Mouse (Mus musculus) heart, embryonic 15.5 days (tissue): ENCODE measurements around the gene Sun1. TPM values are rescaled to one million over a fixed set of nuclear protein-coding genes. Genes with fewer than 3 reads are reported as not detected.
A peak's percentile ranks its signal among the peaks of the same experiment; 100 is the strongest.

ENCODE experiments used
- ATAC-seq: fragments of 200-750 bp; cut with Nextera tagmentation; replicated peaks from 2 replicates; pipeline ENCODE4 v1.8.0; 2017; ENCODE audit warnings: low read depth, moderate TSS enrichment; ENCODE audit not compliant: insufficient number of reproducible peaks, insufficient read depth, low FRiP score
- H3K27ac ChIP-seq: fragments of 300-500 bp; sonication (generic); 2 replicates; pipeline ENCODE4 v1.5.1; 2015; ENCODE audit warnings: mild to moderate bottlenecking, inconsistent platforms
- H3K27me3 ChIP-seq: fragments of 300-500 bp; sonication (generic); 2 replicates; pipeline ENCODE4 v1.6.1; 2015; ENCODE audit warnings: inconsistent platforms
- H3K36me3 ChIP-seq: fragments of 300-500 bp; sonication (generic); 2 replicates; pipeline ENCODE4 v1.6.1; 2015; ENCODE audit warnings: mild to moderate bottlenecking, inconsistent platforms
- H3K4me1 ChIP-seq: fragments of 300-500 bp; sonication (generic); replicated peaks from 2 replicates; pipeline ENCODE4 v1.6.1; 2015; ENCODE audit warnings: inconsistent platforms
- H3K4me2 ChIP-seq: fragments of 300-500 bp; sonication (generic); 2 replicates; pipeline ENCODE4 v1.6.1; 2015; ENCODE audit warnings: inconsistent platforms, mild to moderate bottlenecking, moderate library complexity
- H3K4me3 ChIP-seq: fragments of 300-500 bp; sonication (generic); 2 replicates; pipeline ENCODE4 v1.5.1; 2015; ENCODE audit warnings: mild to moderate bottlenecking, inconsistent platforms
- H3K9ac ChIP-seq: fragments of 300-500 bp; sonication (generic); 2 replicates; pipeline ENCODE4 v1.6.1; 2015; ENCODE audit warnings: mild to moderate bottlenecking, inconsistent platforms
- H3K9me3 ChIP-seq: fragments of 300-500 bp; sonication (generic); replicated peaks from 2 replicates; pipeline ENCODE4 v1.6.1; 2016; ENCODE audit warnings: inconsistent platforms
- WGBS: fragments of 180-500 bp; shearing (Covaris S2); methylation state at CpG from one replicate; pipeline ENCODE4 v1.1.7; 2015; ENCODE audit warnings: mixed read lengths; 5-methylcytosine and 5-hydroxymethylcytosine counted together
- polyA plus RNA-seq: library from polyadenylated mRNA; unstranded; fragments of >200 nt; fragmentation: Nextera tagmentation; extraction: Ambion mirVana; gene quantifications from 2 replicates; pipeline ENCODE4 v1.2.1, GENCODE M21; 2015

Sun1 gene
- polyA plus RNA-seq, 1 experiment from 2014 or later, result 32.4 TPM

DNA sequence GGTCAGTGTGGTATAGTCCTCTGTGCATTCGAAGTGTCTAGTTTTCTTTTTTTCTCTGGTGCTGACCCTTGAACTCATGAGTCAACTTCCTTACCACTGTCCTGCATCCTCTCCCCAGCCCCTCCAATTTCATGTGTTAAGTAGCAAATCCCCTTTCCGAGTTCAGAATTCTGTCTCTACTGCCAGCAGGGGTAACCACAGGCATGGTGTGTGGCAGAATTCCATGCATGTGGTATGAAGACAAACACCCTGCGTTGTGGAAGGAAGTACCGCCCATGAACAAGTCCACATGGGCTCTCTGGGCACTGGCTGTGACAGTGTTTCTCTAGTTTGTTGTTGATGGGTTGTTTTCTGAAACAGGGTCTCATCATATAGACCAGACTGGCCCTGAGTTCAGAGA lies 67.2 kb downstream of the Sun1 start:
- 86% methylated on average over 4 of the region's 4 CpGs for WGBS
- Histone ChIP-seq H3K4me2 (no peak overlapping the region), H3K4me1 (peaks cover 15% of the 10 kb centered on the region), H3K27me3 (no peaks in the 10 kb centered on the region), H3K27ac (no peak overlapping the region), H3K36me3 (peaks cover 65% of the 10 kb centered on the region), H3K4me3 (no peak overlapping the region), H3K9me3 (no peaks in the 10 kb centered on the region), H3K9ac (no peak overlapping the region)
- no peak for ATAC-seq

DNA sequence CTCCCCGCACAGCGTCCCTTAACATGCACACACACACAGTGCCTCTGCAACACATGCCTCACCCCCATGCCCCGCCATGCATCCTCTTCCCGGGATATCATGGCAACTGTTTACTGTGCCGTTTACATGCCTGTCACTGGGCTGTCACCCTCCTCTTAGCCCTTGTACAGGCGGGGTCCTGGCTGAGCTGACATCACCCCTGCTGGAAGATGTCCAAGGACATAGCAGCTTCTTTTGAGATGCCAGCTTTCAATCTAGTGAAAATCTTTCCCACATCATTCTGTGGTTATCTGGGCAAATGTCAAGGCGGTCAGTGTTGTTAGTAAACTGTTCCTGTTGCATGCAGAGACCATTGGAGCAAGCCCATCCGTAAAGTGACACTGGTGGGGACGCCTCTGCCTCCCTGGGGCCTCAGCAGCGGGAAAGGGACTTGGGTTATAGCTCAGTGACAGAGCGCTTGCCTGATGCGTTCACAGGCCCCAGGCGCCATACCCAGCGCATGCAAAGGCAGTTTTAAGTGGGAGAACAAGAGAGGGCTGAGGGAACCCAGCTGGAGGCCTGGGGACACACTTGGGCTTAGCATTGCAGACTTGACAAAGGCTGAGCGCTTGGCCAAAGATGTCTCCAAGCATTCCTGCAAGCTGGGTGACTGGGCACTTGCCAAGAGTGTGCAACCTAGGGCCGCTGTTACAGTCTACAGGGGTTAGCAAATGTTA lies 70.5 kb downstream of the Sun1 start:
- Histone ChIP-seq H3K9ac (no peak overlapping the region), H3K27ac (peak overlapping the region; percentile 50), H3K27me3 (no peaks in the 10 kb centered on the region), H3K9me3 (no peaks in the 10 kb centered on the region), H3K4me1 (peaks cover 28% of the 10 kb centered on the region), H3K36me3 (peaks cover 32% of the 10 kb centered on the region), H3K4me3 (no peak overlapping the region), H3K4me2 (no peak overlapping the region)
- 44% methylated on average over 16 of the region's 16 CpGs for WGBS
- no peak; the same call in 1 of the 2 replicates for ATAC-seq

DNA sequence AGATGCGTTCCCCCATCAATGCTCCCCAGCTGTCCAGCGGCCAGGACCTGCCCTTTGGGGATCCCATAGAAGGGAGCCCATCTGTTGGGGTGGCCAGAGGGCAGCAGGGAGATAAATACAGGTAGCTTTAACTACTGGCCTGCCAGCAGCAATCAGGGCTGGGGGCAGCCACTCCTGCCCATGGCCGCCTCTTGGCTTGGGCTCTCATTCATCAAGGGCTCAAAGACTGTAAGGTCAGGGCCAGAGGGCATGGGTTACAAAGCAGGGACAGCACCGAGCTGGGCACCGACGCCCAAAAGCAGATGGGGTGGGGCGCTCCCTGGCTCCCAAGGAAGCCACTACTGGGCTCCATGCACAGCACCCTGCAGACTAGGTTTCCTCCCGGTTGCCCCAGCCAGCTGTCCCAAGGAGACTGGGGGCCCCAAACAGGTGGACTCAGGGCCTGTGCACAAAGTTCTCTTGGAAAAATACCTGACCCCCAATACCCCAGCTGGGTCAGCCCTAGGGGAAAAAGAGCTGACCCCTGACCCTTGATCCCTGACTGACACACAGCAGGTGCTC lies 71.6 kb downstream of the Sun1 start:
- H3K27ac ChIP-seq, result no peak overlapping the region
- H3K4me1 ChIP-seq, result peaks cover 28% of the 10 kb centered on the region
- no peak overlapping the region for H3K4me2 ChIP-seq
- no peaks in the 10 kb centered on the region for H3K27me3 ChIP-seq
- no peak for ATAC-seq
- 61% methylated on average over 8 of the region's 8 CpGs for WGBS
- H3K9me3 ChIP-seq, result no peaks in the 10 kb centered on the region
- H3K9ac ChIP-seq, result no peak overlapping the region
- H3K36me3 ChIP-seq, result peaks cover 20% of the 10 kb centered on the region
- no peak overlapping the region for H3K4me3 ChIP-seq

DNA sequence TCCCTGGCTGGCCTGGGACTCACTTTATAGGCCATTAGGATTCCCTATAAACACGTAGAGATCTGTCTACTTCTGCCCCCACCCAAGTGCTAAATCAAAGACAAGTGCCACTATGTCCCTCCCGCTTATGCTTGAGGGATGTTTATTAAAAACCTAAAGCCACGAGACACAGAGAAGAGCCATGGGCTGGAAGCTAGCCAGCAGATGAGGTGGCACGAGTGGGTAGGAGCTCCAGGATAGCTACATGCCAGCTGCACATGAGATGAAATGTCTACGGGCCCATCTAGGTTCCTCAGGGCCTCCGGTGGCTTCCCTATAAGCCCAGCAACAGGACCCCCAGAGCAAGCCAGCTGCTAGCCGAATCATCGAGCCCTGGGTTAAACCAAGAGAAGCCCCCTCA lies 76.8 kb downstream of the Sun1 start:
- WGBS, result 69% methylated on average over 8 of the region's 8 CpGs
- peaks cover 23% of the 10 kb centered on the region for H3K4me1 ChIP-seq
- H3K36me3 ChIP-seq, result no peaks in the 10 kb centered on the region
- no peak overlapping the region for H3K27ac ChIP-seq
- H3K9ac ChIP-seq, result no peak overlapping the region
- no peaks in the 10 kb centered on the region for H3K9me3 ChIP-seq
- no peaks in the 10 kb centered on the region for H3K27me3 ChIP-seq
- no peak overlapping the region for H3K4me2 ChIP-seq
- no peak overlapping the region for H3K4me3 ChIP-seq
- ATAC-seq, result no peak

DNA sequence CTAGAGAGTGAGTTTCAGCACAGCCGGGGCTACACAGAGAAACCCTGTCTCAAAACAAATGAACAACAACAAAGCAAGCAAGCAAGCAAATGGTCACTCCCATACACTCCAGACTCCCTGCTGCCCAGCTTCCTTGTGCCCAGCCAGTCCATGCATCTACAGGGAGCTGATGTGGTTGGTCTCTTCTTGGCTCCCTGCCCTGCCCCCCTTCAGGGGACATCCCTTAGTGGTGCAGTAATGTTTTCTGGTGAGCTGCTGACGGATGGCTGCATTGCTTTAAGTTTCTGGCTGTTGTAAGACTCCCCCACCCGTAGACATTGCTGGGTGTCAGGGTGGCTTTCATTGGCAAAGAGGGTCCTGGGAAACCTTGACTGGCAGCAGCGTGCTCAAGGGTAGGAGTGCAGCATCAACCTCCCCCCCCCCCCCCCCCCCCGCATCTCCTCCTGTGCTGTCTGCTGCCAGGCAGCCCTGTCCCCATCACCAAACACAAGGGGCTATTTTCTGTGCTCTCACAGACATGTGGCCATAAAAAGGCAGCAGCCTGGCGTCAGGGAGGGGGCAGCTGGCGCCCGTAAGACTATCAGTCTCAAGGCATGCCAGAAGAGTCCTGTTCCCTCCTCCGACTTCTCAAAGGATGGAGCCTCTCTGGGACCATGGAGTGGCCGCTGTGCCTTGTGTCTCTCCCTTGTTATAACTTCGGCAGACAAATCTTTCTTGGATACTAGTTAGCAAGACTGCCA lies 81.1 kb downstream of the Sun1 start:
- Histone ChIP-seq H3K27me3 (no peaks in the 10 kb centered on the region), H3K9ac (no peak overlapping the region), H3K36me3 (no peaks in the 10 kb centered on the region), H3K4me1 (peaks cover 12% of the 10 kb centered on the region), H3K4me3 (no peak overlapping the region), H3K4me2 (peak overlapping the region; percentile 0; the same call in 1 of the 2 replicates), H3K27ac (peak overlapping the region; percentile 49), H3K9me3 (no peaks in the 10 kb centered on the region)
- ATAC-seq, result 0 out of 2 replicates have a peak, but pooled peaks have one; percentile 19
- 33% methylated on average over 10 of the region's 11 CpGs for WGBS

DNA sequence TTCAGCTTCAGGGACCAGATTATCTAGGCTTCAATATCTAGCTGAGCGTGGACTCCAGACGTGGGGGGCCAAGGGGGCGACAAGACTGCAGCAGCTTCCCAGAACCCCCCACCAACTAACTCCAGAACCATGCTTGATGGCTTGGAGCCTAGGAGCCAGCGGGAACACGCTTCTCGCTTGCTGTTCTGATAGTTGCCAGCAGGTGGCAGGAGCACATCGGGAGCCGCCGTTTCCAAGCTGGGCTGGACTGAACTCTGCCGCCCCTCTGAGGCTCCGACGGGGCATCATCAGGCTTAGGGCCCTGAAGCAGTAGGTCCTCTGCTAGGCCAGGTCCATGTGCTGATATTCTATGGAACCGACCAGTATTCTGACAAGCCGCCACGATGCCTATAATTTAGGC lies 81.8 kb downstream of the Sun1 start:
- Histone ChIP-seq H3K27ac (peak overlapping the region; percentile 49), H3K4me1 (peaks cover 15% of the 10 kb centered on the region), H3K27me3 (no peaks in the 10 kb centered on the region), H3K36me3 (no peaks in the 10 kb centered on the region), H3K4me3 (no peak overlapping the region), H3K9me3 (no peaks in the 10 kb centered on the region), H3K4me2 (peak overlapping the region; percentile 0; the same call in 1 of the 2 replicates), H3K9ac (no peak overlapping the region)
- peak; percentile 56; the same call in 1 of the 2 replicates for ATAC-seq
- 4% methylated on average over 15 of the region's 15 CpGs for WGBS

DNA sequence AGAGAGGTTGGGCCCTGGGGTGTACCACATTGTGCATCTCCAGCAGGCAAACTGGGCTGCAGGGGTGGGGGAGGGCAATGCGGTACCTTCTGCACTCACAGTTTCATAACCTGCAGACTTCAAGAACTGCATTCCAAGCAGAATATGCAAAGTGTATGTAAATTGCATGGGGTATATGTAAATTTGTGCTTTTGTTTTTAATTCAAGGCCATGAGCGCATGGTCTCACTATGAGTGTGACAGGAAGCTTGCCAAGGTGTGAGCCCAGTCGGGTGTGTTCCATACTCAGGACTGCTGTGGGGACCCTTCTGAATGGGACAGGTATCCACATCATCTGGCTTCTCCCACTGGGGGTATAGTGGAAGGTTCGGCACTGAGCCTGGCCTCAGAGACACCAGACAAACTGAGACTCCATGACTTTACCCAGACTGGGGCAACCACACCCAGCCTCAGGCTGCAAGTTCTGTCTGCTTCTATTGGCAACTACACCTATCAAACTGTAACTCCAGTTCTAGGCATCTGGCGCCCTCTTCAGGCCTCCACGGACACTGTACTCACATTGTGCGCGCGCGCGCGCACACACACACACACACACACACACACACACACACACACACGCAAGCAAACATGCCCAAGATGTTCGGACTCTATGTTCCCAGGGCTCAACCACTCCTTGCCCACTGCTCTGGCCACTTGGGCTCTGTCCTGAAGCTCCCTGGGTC lies 83.2 kb downstream of the Sun1 start:
- no peak overlapping the region for H3K4me3 ChIP-seq
- H3K36me3 ChIP-seq, result no peaks in the 10 kb centered on the region
- 93% methylated on average over 14 of the region's 14 CpGs for WGBS
- H3K9me3 ChIP-seq, result no peaks in the 10 kb centered on the region
- H3K4me2 ChIP-seq, result no peak overlapping the region
- H3K9ac ChIP-seq, result no peak overlapping the region
- H3K27me3 ChIP-seq, result no peaks in the 10 kb centered on the region
- no peak for ATAC-seq
- H3K27ac ChIP-seq, result no peak overlapping the region
- H3K4me1 ChIP-seq, result peaks cover 15% of the 10 kb centered on the region

DNA sequence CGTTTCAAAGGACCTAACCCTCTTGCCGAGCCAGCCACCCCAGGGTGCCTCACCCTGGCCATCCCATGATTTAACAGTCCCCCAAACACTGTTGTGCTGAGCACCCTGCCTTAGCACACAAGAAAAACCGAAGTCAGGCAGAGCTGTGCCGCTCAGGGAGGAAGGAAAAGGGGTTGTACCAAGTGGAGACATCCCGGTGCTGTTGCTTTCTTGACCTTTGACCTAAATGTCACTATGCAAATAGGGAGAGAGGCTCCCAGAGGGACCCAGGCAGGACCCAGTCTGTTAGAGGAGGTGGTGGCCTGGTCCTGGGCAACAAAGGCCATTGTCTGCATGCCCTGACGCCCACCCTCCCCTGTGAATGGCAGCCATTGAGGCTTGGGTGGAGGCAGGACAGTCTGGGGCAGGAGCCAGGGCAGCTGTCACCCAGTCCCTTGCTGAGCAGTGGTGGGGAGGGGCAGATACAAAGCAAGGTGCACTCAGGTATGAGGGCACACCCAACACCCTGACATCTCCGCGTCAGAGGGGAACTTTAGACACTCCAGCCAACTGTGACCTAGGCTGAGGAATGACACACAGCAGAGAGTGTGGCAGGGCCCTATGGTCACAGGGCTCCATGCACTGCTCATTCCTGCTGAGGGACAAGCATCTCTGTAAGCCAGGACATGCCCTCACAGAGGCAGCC lies 85.1 kb downstream of the Sun1 start:
- Histone ChIP-seq H3K4me1 (peaks cover 15% of the 10 kb centered on the region), H3K4me3 (no peak overlapping the region), H3K27me3 (no peaks in the 10 kb centered on the region), H3K9me3 (no peaks in the 10 kb centered on the region), H3K27ac (no peak overlapping the region), H3K4me2 (no peak overlapping the region), H3K36me3 (no peaks in the 10 kb centered on the region), H3K9ac (no peak overlapping the region)
- ATAC-seq, result no peak
- WGBS, result 50% methylated on average over 8 of the region's 8 CpGs

DNA sequence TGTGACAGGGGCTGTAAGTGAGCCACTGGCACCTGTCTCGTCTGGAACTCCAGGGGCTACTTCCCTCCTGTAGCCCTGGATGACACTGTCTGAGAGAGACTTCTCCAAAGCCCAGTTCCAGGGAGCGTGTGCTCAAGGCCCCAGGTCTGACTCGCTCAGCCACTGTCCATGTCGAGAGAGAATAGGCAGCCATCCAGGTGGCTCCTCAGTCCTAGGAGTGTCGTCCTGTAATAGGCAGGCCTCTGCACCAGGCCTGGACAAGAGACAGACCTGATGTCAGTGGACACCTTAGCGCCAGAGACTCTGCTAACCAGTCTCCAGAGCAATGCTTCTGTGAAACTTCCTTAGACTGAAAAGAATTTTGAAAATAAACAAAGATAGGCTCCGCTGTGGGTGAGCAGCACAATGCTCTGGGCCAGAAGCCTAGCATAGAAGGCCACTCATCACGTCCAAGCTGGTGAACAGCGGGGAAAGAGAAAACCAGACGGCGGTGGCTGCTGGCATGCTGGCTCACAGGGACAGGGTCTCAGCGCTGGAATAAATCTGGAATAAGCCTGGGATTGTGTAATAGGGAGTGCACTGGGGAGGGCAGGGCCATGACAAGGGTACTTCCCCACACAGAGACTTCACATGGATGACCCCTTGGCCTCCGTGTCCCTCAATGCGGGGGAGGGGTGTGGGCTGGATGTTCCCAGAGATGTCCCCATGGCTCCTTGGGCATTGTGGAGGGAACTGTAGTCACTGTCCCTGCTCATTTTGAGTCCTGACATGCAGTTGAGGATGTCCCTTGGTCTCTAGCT lies 85.9 kb downstream of the Sun1 start:
- Histone ChIP-seq H3K36me3 (no peaks in the 10 kb centered on the region), H3K9ac (no peak overlapping the region), H3K27ac (no peak overlapping the region), H3K4me2 (no peak overlapping the region), H3K4me1 (peaks cover 12% of the 10 kb centered on the region), H3K9me3 (no peaks in the 10 kb centered on the region), H3K4me3 (no peak overlapping the region), H3K27me3 (no peaks in the 10 kb centered on the region)
- WGBS, result 50% methylated on average over 14 of the region's 14 CpGs
- no peak for ATAC-seq

DNA sequence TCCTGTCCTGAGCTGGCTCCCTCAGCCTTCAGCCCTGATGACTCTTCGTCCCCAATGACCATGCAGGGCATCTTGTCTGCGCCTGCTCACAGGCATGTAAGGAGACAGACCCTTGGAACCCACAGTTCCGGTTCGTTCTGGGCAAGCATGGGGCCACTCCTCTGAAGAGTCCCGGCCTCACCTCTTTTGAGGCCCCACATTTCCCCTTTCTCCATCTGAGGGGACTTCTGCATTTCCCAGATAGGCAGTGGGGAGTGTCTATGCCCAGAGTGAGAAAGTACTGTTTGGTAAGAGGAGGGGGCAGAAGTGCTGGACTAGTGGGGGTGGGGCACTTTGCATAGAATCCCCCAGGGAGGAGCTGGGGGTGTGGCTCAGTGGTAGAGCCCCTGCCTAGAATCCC lies 86.7 kb downstream of the Sun1 start:
- H3K27me3 ChIP-seq, result no peaks in the 10 kb centered on the region
- H3K9ac ChIP-seq, result no peak overlapping the region
- no peak overlapping the region for H3K4me3 ChIP-seq
- no peak for ATAC-seq
- no peak overlapping the region for H3K4me2 ChIP-seq
- H3K9me3 ChIP-seq, result no peaks in the 10 kb centered on the region
- H3K36me3 ChIP-seq, result no peaks in the 10 kb centered on the region
- peaks cover 5% of the 10 kb centered on the region for H3K4me1 ChIP-seq
- WGBS, result 78% methylated on average over 5 of the region's 5 CpGs
- no peak overlapping the region for H3K27ac ChIP-seq
